Mouse (Mus musculus): ENCODE results near the gene Nr6a1. TPM values are rescaled to one million over a fixed set of nuclear protein-coding genes. Genes with fewer than 3 reads are reported as not detected.

The Nr6a1 gene
- total and polyA plus RNA-seq, 3 experiments = 5.6 to 6.1 (median 5.8) TPM

DNA sequence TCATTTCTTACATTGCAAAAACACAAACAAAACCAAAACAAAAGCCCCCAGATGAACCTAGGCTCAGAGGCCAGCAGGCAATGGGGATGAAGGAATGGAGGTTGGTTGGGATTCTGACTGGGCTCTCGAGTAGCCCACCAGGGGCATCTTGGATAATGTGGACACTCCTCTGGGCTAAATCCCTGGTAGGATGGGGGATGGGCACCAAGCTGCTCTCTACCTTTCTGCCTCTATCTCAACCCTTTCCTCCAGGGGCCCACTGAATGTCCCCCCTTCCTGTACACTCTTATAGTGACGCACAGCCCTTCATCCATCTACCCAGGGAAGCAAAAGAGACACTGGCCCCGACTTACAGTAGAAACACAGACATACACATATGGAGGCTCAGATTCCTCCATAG, 213.9 kb downstream of the Nr6a1 start:
- Histone ChIP-seq H3K4me3 (replicated peaks in 1 of 3; ENCODE audit: low read depth in 2 of 3, low read length in 2 of 3, poor library complexity in 1 of 3) (no peak overlapping the region), H3K36me3 (replicated peaks in 1 of 2; ENCODE audit: control insufficient read depth in 1 of 2, insufficient read depth in 1 of 2, low read length in 1 of 2) (no peaks in the 10 kb centered on the region), H3K4me2 (ENCODE audit: insufficient read depth, low read depth, poor library complexity, severe bottlenecking) (no peak overlapping the region), H3K27me3 (replicated peaks) (peaks cover 6% of the 10 kb centered on the region), H3K79me2 (replicated peaks; ENCODE audit: control insufficient read depth, extremely low read depth, insufficient read depth, poor library complexity, severe bottlenecking) (no peaks in the 10 kb centered on the region), H3K4me1 (ENCODE audit: control insufficient read depth in 1 of 2, insufficient read depth in 2 of 2) (no peaks in the 10 kb centered on the region), H3K9me3 (replicated peaks; ENCODE audit: low read length) (peaks cover 25% of the 10 kb centered on the region), H3K9ac (ENCODE audit: insufficient read depth, low read depth) (no peak overlapping the region), H3K27ac (ENCODE audit: insufficient read depth, low read depth) (no peak overlapping the region)
- DNase-seq (ENCODE audit: extremely low read depth) = no peak
- in situ Hi-C loops (cut with MboI; ENCODE audit: low pct_ligation_motif_present, low pct_unique_long_range_greater_than_20kb, low sequenced_read_pairs) (no loop called here), dilution Hi-C loops (cut with MboI; ENCODE audit: extremely low pct_ligation_motif_present, extremely low pct_unique_long_range_greater_than_20kb, low sequenced_read_pairs) (no loop called here)
- TF ChIP-seq NELFE (IDR thresholded peaks at IDR 0.05; ENCODE audit: low read depth, low read length) (no peak), ELF1 (IDR thresholded peaks at IDR 0.05; ENCODE audit: low read depth, low read length) (no peak), KAT2A (IDR thresholded peaks at IDR 0.05; ENCODE audit: insufficient replicate concordance, low read length) (no peak), JUN (IDR thresholded peaks at IDR 0.05; ENCODE audit: insufficient read depth, low read depth, low read length) (no peak), POLR2AphosphoS2 (IDR thresholded peaks at IDR 0.05; ENCODE audit: low read depth, low read length) (no peak), ZMIZ1 (IDR thresholded peaks at IDR 0.05; ENCODE audit: low read depth, low read length) (no peak)

- DNase-seq (ENCODE audit: extremely low read depth) = no peak
- no peak overlapping the region for H3K4me3 ChIP-seq (replicated peaks in 1 of 3; ENCODE audit: low read depth in 2 of 3, low read length in 2 of 3, poor library complexity in 1 of 3)
- no peak overlapping the region for H3K27ac ChIP-seq (ENCODE audit: insufficient read depth, low read depth)
- H3K4me1 ChIP-seq (ENCODE audit: control insufficient read depth in 1 of 2, insufficient read depth in 2 of 2) = no peaks in the 10 kb centered on the region
- in situ Hi-C loops (cut with MboI; ENCODE audit: low pct_ligation_motif_present, low pct_unique_long_range_greater_than_20kb, low sequenced_read_pairs) (no loop called here), dilution Hi-C loops (cut with MboI; ENCODE audit: extremely low pct_ligation_motif_present, extremely low pct_unique_long_range_greater_than_20kb, low sequenced_read_pairs) (no loop called here)
- H3K27me3 ChIP-seq (replicated peaks) = peaks cover 14% of the 10 kb centered on the region
- no peak overlapping the region for H3K4me2 ChIP-seq (ENCODE audit: insufficient read depth, low read depth, poor library complexity, severe bottlenecking)
- H3K79me2 ChIP-seq (replicated peaks; ENCODE audit: control insufficient read depth, extremely low read depth, insufficient read depth, poor library complexity, severe bottlenecking) = no peaks in the 10 kb centered on the region
- TF ChIP-seq HCFC1 (IDR thresholded peaks at IDR 0.05; ENCODE audit: low read depth, low read length) (no peak), MAZ (IDR thresholded peaks at IDR 0.05; ENCODE audit: low read depth, low read length) (no peak), BHLHE40 (IDR thresholded peaks at IDR 0.05; ENCODE audit: low read depth, low read length) (no peak), USF1 (IDR thresholded peaks at IDR 0.05; ENCODE audit: low read depth, low read length) (no peak), KAT2A (IDR thresholded peaks at IDR 0.05; ENCODE audit: insufficient replicate concordance, low read length) (no peak), RCOR1 (conservative IDR thresholded peaks at IDR 0.05; ENCODE audit: low read depth, low read length) (no peak), MAFK (IDR thresholded peaks at IDR 0.05; ENCODE audit: insufficient replicate concordance, low read length) (no peak), MXI1 (IDR thresholded peaks at IDR 0.05; ENCODE audit: low read depth, low read length) (no peak), EP300 (IDR thresholded peaks at IDR 0.05; ENCODE audit: low read length) (no peak), MEF2A (IDR thresholded peaks at IDR 0.05; ENCODE audit: borderline replicate concordance, low read depth, low read length) (no peak), JUND (conservative IDR thresholded peaks at IDR 0.05; ENCODE audit: low read depth, low read length) (no peak), SIN3A (IDR thresholded peaks at IDR 0.05; ENCODE audit: low read length) (no peak), PAX5 (IDR thresholded peaks at IDR 0.05; ENCODE audit: low read length) (no peak), IRF4 (IDR thresholded peaks at IDR 0.05; ENCODE audit: low read depth, low read length) (no peak), TCF12 (IDR thresholded peaks at IDR 0.05; ENCODE audit: low read depth, low read length) (no peak), NELFE (IDR thresholded peaks at IDR 0.05; ENCODE audit: low read depth, low read length) (no peak), ELF1 (IDR thresholded peaks at IDR 0.05; ENCODE audit: low read depth, low read length) (no peak), CHD2 (IDR thresholded peaks at IDR 0.05; ENCODE audit: low read length) (no peak), POLR2A (IDR thresholded peaks at IDR 0.05; ENCODE audit: low read depth, low read length) (no peak)
- no peaks in the 10 kb centered on the region for H3K36me3 ChIP-seq (replicated peaks in 1 of 2; ENCODE audit: control insufficient read depth in 1 of 2, insufficient read depth in 1 of 2, low read length in 1 of 2)
- H3K9me3 ChIP-seq (replicated peaks; ENCODE audit: low read length) = peaks cover 25% of the 10 kb centered on the region
- H3K9ac ChIP-seq (ENCODE audit: insufficient read depth, low read depth) = no peak overlapping the region
These were observed 214.7 kb downstream of the Nr6a1 start for GRCm38 (mm10) chr2:38712769-38713125.
